Mouse (Mus musculus) cortical plate, adult 2 months (tissue): ENCODE results near the gene Agbl3. TPM values are rescaled to one million over a fixed set of nuclear protein-coding genes. Genes with fewer than 3 reads are reported as not detected.
A peak's percentile ranks its signal among the peaks of the same experiment; 100 is the strongest.

Experiments
- H3K27ac ChIP-seq: fragments of 200-500 bp; 2 replicates; pipeline ENCODE4 v1.5.1; 2012; ENCODE audit warnings: low read length, control low read depth, inconsistent platforms; ENCODE audit not compliant: insufficient read depth
- H3K4me1 ChIP-seq: fragments of 200-500 bp; 2 replicates; pipeline ENCODE4 v1.6.1; 2011; ENCODE audit warnings: low read length; ENCODE audit not compliant: control insufficient read depth, insufficient read depth
- H3K4me3 ChIP-seq: fragments of 200-500 bp; 2 replicates; pipeline ENCODE4 v1.5.1; 2011; ENCODE audit warnings: mild to moderate bottlenecking, low read length, control low read depth; ENCODE audit not compliant: insufficient read depth
- CTCF ChIP-seq: fragments of 200-500 bp; IDR thresholded peaks from 2 replicates; pipeline ENCODE4 v1.5.1; 2011; ENCODE audit warnings: mild to moderate bottlenecking, control low read depth, low read length; ENCODE audit not compliant: insufficient read depth; ENCODE audit errors: extremely low read depth
- POLR2A ChIP-seq: fragments of 200-500 bp; IDR thresholded peaks from 2 replicates; pipeline ENCODE4 v1.6.1; 2011; ENCODE audit warnings: mild to moderate bottlenecking, low read length, control low read depth; ENCODE audit not compliant: insufficient read depth; ENCODE audit errors: extremely low read depth
- polyA plus RNA-seq: library from polyadenylated mRNA; depleted of rRNA; stranded (reverse); fragments of >200 nt; gene quantifications from 2 replicates; pipeline ENCODE4 v1.2.3, GENCODE M21; 2012

Gene Agbl3
- polyA plus RNA-seq, 1 experiment, result 15.7 TPM

DNA sequence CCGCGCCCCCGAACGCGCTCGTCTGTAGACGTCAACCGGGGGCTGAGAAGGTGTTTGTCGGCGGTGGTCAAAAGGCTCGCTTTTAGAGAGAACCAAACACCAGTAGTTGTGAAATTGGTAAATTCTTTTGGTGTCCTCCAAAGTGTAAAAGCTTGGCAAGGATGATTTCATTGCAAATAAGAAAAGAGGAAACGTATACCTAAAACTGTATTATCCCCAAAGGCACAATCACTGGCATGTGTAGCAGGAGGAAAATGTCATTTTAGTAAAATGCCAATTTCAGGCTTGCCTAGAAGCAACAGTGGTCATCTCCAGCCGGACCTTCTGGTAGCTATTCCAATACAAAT lies 684 bp downstream of the Agbl3 start:
- TF ChIP-seq POLR2A (no peak), CTCF (no peak)
- H3K4me3 ChIP-seq, result peak overlapping the region; percentile 38

DNA sequence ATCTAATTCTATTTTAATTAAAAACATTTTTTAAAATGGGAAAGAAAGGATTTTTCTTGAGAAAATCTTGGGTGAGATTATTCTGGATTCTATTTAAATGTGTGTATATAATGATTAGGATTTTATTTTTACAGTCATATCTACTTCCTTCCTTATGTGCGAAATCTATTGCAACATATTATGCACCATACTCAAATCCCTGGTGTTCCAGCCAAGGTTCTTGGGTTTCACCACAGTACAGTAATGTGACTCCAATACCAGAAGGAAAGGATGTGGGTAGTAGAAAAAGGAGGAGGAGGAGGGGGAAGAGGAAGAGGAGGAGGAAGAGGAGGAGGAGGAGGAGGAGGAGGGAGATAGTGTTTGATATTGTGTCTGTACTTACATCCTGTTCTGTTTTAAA lies 2.3 kb downstream of the Agbl3 start:
- Histone ChIP-seq H3K4me3 (no peak overlapping the region), H3K27ac (no peak overlapping the region), H3K4me1 (no peaks in the 10 kb centered on the region)
- no peak for TF ChIP-seq CTCF
- TF ChIP-seq POLR2A, result no peak

More for the DNA sequence above, 684 bp downstream of the Agbl3 start:
- H3K4me1 ChIP-seq, result no peaks in the 10 kb centered on the region
- peak overlapping the region; percentile 95 for H3K27ac ChIP-seq

GRCm38 (mm10) chr6:34796881-34797280 lies 16.6 kb downstream of the Agbl3 start:
- H3K27ac ChIP-seq, result no peak overlapping the region
- H3K4me1 ChIP-seq, result no peaks in the 10 kb centered on the region
- TF ChIP-seq CTCF, result no peak
- TF ChIP-seq POLR2A, result no peak
- H3K4me3 ChIP-seq, result no peak overlapping the region

DNA sequence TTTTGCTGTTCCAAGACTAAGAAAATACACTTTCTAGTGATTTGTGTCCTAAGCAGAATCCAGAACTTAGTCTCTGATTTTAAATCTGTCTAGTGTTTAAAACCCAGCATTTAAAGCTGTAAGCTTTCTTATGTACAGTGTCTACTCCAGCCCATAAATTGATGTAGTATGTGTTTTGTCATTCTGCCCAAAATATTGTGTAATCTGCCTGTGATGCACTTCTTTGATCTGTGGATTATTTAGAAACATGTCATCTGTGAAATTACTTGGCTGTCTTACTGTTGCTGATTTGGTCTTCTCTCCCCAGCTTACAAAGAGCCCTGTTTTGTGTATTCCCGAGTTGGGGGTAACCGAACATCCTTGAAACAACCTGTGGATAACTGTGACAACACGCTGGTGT lies 17.7 kb downstream of the Agbl3 start:
- TF ChIP-seq POLR2A (no peak), CTCF (no peak)
- no peak overlapping the region for H3K27ac ChIP-seq
- no peaks in the 10 kb centered on the region for H3K4me1 ChIP-seq
- no peak overlapping the region for H3K4me3 ChIP-seq

DNA sequence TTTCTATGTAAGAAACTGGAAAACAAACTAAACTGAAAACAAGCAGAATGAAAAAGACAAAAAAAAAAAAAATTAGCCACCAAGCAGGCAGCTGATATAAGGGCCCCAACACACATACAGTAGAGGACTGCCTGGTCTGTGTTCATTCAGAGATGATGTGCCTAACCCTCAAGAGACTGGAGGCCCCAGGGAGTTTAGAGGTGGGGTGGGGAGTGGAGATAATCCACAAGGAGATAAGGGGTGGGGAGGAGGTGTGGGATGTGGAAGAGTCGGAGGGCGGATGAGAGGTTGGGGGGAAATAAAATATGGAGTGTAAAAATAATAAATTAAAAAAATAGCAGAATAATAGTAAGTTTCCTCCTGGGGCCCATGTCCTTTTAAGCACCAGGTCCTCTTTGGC lies 25.4 kb downstream of the Agbl3 start:
- no peak overlapping the region for H3K4me3 ChIP-seq
- TF ChIP-seq POLR2A, result no peak
- no peak for TF ChIP-seq CTCF
- H3K27ac ChIP-seq, result no peak overlapping the region

GRCm38 (mm10) chr6:34810651-34811050 lies 30.4 kb downstream of the Agbl3 start:
- Histone ChIP-seq H3K27ac (no peak overlapping the region), H3K4me3 (no peak overlapping the region), H3K4me1 (no peaks in the 10 kb centered on the region)
- no peak for TF ChIP-seq POLR2A
- TF ChIP-seq CTCF, result no peak

More for the DNA sequence above, 25.4 kb downstream of the Agbl3 start:
- no peaks in the 10 kb centered on the region for H3K4me1 ChIP-seq

DNA sequence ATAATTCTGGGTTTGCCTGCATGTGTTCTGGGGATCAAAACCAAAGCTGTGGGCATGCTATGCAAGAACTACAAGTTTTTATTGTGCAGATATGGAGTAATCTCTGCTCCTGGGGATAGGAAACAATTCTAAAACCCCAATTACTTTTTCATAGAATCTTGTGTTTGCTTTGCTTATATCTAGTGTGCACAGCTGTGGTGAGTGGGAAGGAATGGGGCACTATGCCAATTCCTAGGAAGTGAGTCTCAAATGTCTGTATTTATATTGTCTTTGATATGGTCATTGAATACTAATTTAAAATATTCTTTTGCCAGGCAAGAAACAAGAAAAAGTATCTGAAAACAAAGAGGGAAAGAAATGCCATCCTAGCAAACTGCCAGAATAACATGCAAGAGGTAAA lies 44.2 kb downstream of the Agbl3 start:
- TF ChIP-seq CTCF, result no peak
- no peak for TF ChIP-seq POLR2A
- Histone ChIP-seq H3K4me3 (no peak overlapping the region), H3K4me1 (no peaks in the 10 kb centered on the region), H3K27ac (no peak overlapping the region)

GRCm38 (mm10) chr6:34832352-34832751 lies 52.1 kb downstream of the Agbl3 start:
- no peaks in the 10 kb centered on the region for H3K4me1 ChIP-seq
- H3K4me3 ChIP-seq, result no peak overlapping the region
- H3K27ac ChIP-seq, result no peak overlapping the region
- TF ChIP-seq POLR2A (no peak), CTCF (no peak)

GRCm38 (mm10) chr6:34861546-34862053 lies 81.4 kb downstream of the Agbl3 start:
- TF ChIP-seq CTCF (no peak), POLR2A (no peak)
- Histone ChIP-seq H3K27ac (no peak overlapping the region), H3K4me1 (no peaks in the 10 kb centered on the region), H3K4me3 (no peak overlapping the region)

GRCm38 (mm10) chr6:34862381-34862780 lies 82.1 kb downstream of the Agbl3 start:
- TF ChIP-seq POLR2A, result no peak
- TF ChIP-seq CTCF, result no peak
- H3K4me3 ChIP-seq, result peak overlapping the region; percentile 27

DNA sequence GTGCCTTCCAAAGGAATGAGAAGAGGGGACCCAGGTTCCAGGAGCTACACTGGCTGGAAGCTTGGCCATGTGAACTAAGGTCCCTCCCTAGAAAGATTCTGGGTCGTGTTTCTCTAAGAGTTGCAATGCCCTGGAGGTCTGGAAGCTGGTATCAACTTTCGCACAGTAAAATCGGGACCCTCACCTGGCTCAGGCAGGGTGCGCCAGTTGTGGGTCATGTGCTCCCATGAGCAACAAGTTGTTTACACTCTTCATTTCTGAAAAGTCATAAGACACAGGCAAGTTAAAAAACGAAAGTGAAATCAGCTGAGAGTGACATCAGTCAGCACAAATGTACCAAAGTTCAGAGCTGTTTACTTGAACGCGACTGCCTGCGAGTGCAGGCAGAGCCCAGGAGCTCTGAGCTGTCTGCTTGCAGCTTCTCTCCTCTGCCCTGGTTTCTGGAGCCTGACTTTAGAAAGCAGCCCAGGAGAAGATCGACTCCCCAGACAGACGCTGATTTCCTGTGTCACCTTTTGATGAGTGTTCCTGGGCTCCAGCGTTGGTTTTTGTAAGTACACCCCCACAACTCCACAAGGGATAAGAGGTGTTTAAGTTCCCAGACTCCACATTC lies 82.7 kb downstream of the Agbl3 start, which contains the start of gene Tmem140:
Gene Tmem140 (plus strand): TSS at position 356 of the 613 bp plus-strand sequence.
- peak within 1 kb of the TSS; percentile 27 for H3K4me3 ChIP-seq
- H3K27ac ChIP-seq, result peak within 1 kb of the TSS; percentile 88
- H3K4me1 ChIP-seq, result no peaks in the 10 kb centered on the region
- no peak for TF ChIP-seq CTCF
- TF ChIP-seq POLR2A, result 0 out of 2 replicates have a peak, but pooled peaks have one; percentile 11

More at GRCm38 (mm10) chr6:34862381-34862780, 82.1 kb downstream of the Agbl3 start:
- no peaks in the 10 kb centered on the region for H3K4me1 ChIP-seq
- H3K27ac ChIP-seq, result peak overlapping the region; percentile 88
